Comparison of ENCODE assay signal across 9 mouse cellular contexts in genomic region chr17:47059836-47060360, GRCm38 (mm10). TPM values are rescaled to one million over a fixed set of nuclear protein-coding genes. Genes with fewer than 3 reads are reported as not detected.
DNase-seq lines count a peak whose midpoint lies in the region; ATAC-seq and TF ChIP-seq lines count a peak whose summit lies in the region.
"Had no signal": no experiment of that assay in that cellular context is flagged by ENCODE, and none has a peak within 500 bp of the region (broad histone marks: within the 10 kb centered on the region; RNA-seq: fewer than 3 reads in every experiment).

No protein-coding gene starts in this region.

- no peak for TF ChIP-seq CTCF in liver, embryonic 14.5 days (IDR thresholded peaks at IDR 0.05; ENCODE audit: low read depth)

- no peaks in the 10 kb centered on the region for H3K27me3 ChIP-seq in liver, embryonic 14.5 days (ENCODE audit: control insufficient read depth, insufficient read depth, low read length)
- H3K27me3 ChIP-seq in forebrain, embryonic 14.5 days (replicated peaks; ENCODE audit: control insufficient read depth, insufficient read depth, low read length): no peaks in the 10 kb centered on the region

- no peaks in the 10 kb centered on the region for H3K36me3 ChIP-seq in liver, embryonic 14.5 days (replicated peaks; ENCODE audit: control insufficient read depth, insufficient read depth, low read depth)
- no peaks in the 10 kb centered on the region for H3K36me3 ChIP-seq in forebrain, embryonic 14.5 days (ENCODE audit: control insufficient read depth, insufficient read depth, low read length)

- no peak overlapping the region for H3K4me3 ChIP-seq in liver, embryonic 14.5 days (ENCODE audit: insufficient read depth in 1 of 2, low read depth in 2 of 2, low read length in 2 of 2)
- H3K4me3 ChIP-seq in forebrain, embryonic 14.5 days (ENCODE audit: low read depth, low read length): no peak overlapping the region
- H3K4me3 ChIP-seq: megakaryocyte, embryonic 14.5 days had no signal

- H3K9me3 ChIP-seq in liver, embryonic 14.5 days (ENCODE audit: control insufficient read depth, low read length): peaks cover 3% of the 10 kb centered on the region; the same call in 1 of the 2 replicates
- H3K9me3 ChIP-seq in forebrain, embryonic 14.5 days (replicated peaks; ENCODE audit: control insufficient read depth, low read length): no peaks in the 10 kb centered on the region; the same call in 1 of the 2 replicates

- H3K4me1 ChIP-seq in liver, embryonic 14.5 days (replicated peaks; ENCODE audit: control insufficient read depth in 2 of 2, insufficient read depth in 2 of 2, low read length in 1 of 2): 0 out of 4 replicates have a peak, but pooled peaks cover 0 to 2% of the 10 kb centered on the region in 2 experiments
- H3K4me1 ChIP-seq in forebrain, embryonic 14.5 days (ENCODE audit: control insufficient read depth, insufficient read depth, low read length): no peaks in the 10 kb centered on the region
- H3K4me1 ChIP-seq: megakaryocyte, embryonic 14.5 days had no signal

- H3K4me2 ChIP-seq in liver, embryonic 14.5 days (ENCODE audit: low read depth): no peak overlapping the region
- no peak overlapping the region for H3K4me2 ChIP-seq in forebrain, embryonic 14.5 days (ENCODE audit: low read length)

- peak; percentile 67 for DNase-seq in ovary, adult 18-20 months (ENCODE audit: low spot score)
- DNase-seq in ovary, postnatal 10 days (ENCODE audit: low spot score): no peak
- DNase-seq in heart, postnatal 14 days: peak; percentile 26 to 46
- peak; percentile 11 to 30 (median 24) for DNase-seq in liver, embryonic 14.5 days (ENCODE audit: low read depth in 3 of 3, low spot score in 3 of 3)
- peak; percentile 59 for DNase-seq in urinary bladder, postnatal 25 days (ENCODE audit: low spot score)
- no peak for DNase-seq in forebrain, embryonic 14.5 days (ENCODE audit: low spot score)
- no peak for DNase-seq in spleen, adult 18-20 months
- no peak for DNase-seq in right cerebral cortex, postnatal 4 days

- intact Hi-C loops in heart, postnatal 14 days (cut with DNase I): no loop called here

- H3K9ac ChIP-seq in liver, embryonic 14.5 days (replicated peaks): no peak overlapping the region
- H3K9ac ChIP-seq in forebrain, embryonic 14.5 days (ENCODE audit: low read length): no peak overlapping the region

- no peak for TF ChIP-seq EP300 in liver, embryonic 14.5 days (IDR thresholded peaks at IDR 0.05; ENCODE audit: low read depth)

- 30% methylated on average over 12 of the region's 12 CpGs for WGBS in liver, embryonic 14.5 days (ENCODE audit: insufficient replicate concordance)
- WGBS in forebrain, embryonic 14.5 days: 80% methylated on average over 12 of the region's 12 CpGs

- peak; percentile 50; the same call in 1 of the 2 replicates for ATAC-seq in liver, embryonic 14.5 days (ENCODE audit: insufficient read depth)
- no peak for ATAC-seq in forebrain, embryonic 14.5 days

- no peak overlapping the region for H3K27ac ChIP-seq in liver, embryonic 14.5 days
- no peak overlapping the region for H3K27ac ChIP-seq in forebrain, embryonic 14.5 days (ENCODE audit: low read depth, low read length)

RNA-seq across cellular contexts. Expression of gene Ubr2, which starts 49.5 kb away (rescaled TPM):
- 10 to 100 TPM; 70.1 to 77.4 TPM for total RNA-seq in heart, postnatal 14 days (2021)
- polyA plus RNA-seq in liver, embryonic 14.5 days (2012; rRNA removed): 7.2 and 9.7 TPM in 2 replicates
- polyA plus RNA-seq in liver, embryonic 14.5 days (2014; fragmentation: Nextera tagmentation; extraction: Ambion mirVana): 7.3 and 9.5 TPM in 2 replicates
- 14.7 and 19.3 TPM in 2 replicates for polyA plus RNA-seq in forebrain, embryonic 14.5 days (2014; fragmentation: Nextera tagmentation; extraction: Ambion mirVana)

Comparison
In these comparisons a context has a peak if more than half of its experiments do, and no peak if none do; other contexts are left out.
1. DNase-seq: peak in ovary, adult 18-20 months (single experiment), heart, postnatal 14 days (2 of 2), liver, embryonic 14.5 days (3 of 3) and urinary bladder, postnatal 25 days (single experiment); none in ovary, postnatal 10 days (single experiment), forebrain, embryonic 14.5 days (single experiment), spleen, adult 18-20 months (0 of 2) and right cerebral cortex, postnatal 4 days (single experiment).